Mouse (Mus musculus) cerebellum, adult 18-20 months (tissue): ENCODE results near the gene Cog2.
A peak's percentile ranks its signal among the peaks of the same experiment; 100 is the strongest.

ENCODE experiments used
- DNase-seq, 2 experiments: peaks; one replicate each; pipeline ENCODE4 v3.0.0; 2021

Cog2 gene

DNA sequence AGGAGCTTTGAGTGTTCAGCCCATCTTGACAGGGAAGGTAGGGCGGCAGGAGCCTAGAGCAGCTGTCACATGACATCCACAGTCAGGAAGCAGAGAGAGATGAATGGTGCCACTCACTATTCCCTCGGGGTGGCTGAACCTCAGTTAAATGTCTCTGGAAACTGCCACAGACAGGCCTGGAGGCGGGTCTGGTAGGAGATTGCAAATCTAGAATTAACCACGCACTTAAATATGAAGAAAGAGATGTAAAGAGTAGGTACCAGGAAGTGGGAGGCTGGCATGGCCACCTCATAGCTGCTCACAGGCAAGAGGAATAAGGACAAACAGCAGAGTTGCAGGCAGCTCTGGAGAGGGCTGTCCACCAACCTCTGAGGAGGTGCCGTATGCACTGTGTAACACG is 3.4 kb upstream of the Cog2 start:
- DNase-seq: no peak

DNA sequence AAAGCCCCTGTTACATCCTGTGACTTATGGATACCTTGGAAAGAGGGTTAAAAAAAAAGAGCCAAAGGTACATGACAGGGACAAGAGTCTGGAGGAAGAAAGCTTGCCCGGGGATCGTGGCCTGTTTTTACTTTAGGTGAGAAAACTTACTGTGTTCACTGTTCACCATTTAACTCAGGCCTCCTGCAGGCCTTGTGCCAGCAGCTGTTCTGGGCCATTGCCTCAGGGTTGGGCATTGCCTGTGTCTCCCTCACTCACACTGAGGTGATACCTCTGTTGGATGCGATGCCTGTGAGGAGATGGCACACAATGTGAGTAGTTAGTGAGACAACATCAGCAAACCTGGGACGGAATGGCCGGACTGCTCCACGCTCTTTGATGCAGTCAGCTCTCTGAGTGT is 1.4 kb downstream of the Cog2 start:
- no peak for DNase-seq

DNA sequence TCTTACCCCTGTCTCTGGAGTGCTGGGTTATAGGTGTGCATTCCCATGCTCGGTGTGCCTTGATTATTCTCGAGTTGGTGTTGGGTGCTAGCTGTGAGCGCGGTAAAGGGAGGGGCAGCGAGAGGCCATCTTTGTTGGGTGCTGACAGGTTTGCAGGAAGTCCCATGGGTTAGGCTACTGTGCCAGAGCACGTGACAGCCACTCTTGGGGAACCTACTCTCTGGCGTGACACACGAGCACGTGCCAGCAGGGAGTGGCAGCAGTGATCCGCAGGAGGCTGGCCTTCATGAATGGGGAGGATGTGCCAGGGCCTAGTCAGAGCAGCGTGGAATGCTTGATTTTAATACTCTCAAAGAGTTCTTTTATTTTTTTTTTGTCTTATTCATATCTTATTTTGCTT is 5.7 kb downstream of the Cog2 start:
- no peak for DNase-seq

DNA sequence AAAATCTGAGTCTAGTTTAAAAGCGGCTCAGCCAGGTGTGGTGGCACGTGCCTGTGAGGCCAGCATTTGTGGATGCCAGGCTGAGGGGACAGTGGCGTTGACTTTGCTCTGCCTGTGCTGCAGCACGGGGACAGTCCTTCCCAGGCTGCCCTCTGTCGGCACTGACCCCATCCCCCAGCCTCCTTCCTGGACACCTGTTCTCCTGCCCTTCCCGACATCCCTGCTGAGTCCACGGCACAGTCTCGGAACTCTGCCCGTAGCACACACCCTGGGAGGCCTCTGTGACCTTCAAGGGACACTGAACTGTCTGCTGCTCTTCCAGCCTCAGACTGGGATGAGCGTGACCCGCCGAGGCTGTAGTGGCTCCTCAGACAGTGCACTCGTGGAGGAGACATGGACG is 9.5 kb downstream of the Cog2 start:
- peak; percentile 84 to 89 for DNase-seq

DNA sequence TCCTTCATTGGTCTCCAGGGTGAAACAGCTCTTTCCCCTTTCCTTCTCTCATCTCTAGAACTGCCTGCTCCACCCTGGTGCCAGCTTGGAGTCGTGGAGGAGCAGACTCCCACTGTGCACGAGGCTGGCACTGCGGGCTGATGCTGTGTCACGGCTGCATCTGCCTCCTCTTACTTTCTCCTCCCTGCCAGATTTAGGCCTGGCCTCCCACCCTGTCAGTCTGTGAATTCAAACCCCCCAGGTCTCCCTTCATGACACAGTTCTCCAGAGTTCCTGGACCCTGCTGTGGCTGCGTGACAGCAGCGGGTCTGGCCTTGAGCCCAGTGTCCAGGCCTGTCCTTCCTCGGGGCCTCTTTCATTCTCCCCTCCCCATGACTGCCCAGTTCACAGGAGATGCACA is 10.0 kb downstream of the Cog2 start:
- DNase-seq: peak; percentile 48 to 60

DNA sequence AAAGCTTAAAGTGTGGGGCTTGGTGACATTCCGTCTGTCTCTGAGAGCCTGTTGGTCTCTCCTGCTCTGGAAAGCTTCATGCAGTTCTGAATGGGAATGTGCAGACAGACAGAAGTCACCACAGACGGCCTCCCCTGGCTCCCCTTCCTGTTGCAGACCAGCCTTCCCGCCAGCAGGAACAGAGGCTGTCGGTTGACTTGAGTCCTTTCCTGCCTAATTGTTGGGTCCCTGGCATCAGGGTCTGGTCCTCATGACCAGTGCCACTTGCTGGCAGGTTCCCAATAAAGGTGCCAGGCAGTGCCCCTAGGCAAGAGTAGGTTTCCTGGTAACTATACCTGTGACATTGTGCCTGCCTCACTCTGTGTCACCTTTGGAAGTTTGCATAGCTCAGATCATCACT is 10.4 kb downstream of the Cog2 start:
- peak in 1 of 2 experiments; percentile 39 for DNase-seq

DNA sequence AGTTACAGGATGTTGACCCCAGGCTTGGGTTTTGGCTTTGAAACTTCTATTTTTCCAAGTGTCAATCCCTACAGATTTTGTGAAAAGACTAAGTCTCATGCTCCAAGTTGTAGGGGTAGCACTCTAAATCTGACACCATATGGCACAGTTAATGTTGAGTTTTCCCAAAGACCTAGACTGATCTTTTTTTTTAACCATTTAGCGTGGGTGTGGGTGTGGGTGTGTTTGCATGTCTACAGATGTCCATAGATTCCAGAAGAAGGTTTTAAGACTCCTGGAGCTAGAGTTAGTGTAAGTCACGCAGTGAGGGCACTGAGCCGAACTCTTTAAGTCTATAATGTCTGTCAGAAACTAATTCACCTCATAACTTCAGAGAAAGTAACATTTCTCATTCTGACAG is 12.1 kb downstream of the Cog2 start:
- no peak for DNase-seq

DNA sequence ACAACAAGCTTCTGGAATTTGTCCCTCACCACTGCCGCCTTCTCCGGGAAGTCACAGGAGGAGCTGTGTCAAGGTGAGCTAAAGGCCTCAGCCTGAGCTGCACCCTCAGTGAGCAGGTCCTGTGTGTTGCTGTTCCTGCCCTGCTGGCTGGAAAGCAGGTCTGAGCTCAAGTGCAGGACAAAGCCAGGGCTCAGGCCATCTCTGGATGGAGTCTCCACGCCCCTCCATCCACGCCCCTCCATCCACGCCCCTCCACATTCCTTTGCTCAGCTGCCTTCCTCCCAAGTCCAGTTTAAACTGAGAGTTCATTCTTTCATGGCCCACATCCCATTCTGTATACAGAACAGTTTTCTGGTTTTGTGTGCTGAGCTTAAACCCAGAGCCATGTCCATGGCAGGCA is 14.9 kb downstream of the Cog2 start:
- no peak for DNase-seq

DNA sequence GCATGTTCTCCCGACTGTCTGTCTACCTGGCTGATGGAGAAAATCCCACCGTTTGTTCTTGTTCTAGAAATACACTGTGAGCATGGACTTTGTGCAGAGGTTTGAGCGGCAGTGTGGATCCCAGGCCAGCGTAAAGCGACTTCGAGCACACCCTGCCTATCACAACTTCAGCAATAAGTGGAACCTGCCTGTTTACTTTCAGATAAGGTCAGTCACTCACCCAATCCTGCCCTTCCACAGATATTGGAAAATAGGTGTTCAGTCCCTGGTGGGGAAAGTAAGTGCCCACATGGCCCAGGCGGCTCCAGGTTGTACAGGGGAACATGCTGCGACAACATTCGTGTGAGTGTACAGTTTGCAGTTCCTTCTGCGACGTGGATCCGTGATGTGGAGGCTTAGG is 20.3 kb downstream of the Cog2 start:
- DNase-seq: no peak

DNA sequence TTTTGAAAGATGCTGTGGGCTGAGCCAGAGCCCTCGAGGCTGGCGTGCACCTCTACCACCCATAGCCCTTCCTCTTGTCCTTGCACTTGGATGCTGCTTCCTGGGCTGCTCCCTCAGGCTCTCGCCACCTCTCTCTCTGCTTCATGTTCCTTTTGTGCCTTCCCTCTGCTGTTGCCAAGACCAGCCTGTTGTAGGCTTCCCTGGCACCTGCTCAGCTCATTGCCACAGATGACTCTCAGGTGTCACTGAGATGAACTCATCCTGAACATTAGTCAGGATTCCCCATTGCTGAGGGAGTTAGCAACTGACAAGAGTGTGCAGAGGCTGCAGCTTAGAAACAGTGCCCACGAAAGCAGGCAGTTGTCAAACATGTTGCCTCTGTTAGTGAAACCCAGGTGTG is 21.4 kb downstream of the Cog2 start:
- DNase-seq: peak; percentile 71 to 82

DNA sequence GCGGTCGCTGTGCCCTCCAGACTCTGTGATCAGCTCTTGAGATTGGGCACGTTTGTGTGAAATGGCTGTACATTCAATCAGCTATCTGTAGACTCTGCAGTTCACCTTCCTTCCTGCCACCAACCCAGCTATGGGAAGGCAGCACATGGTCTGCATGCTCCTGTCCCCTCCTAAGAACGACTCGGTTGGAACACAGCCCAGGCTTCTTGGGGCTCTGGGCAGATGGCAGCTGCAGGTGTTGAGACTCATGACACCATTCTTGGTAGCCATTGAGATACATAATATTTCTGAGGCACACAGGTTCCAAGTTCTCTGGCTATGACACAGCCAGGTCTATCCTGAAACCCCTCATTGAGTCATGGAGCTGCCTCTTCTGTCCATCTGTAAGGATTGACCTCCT is 22.7 kb downstream of the Cog2 start:
- peak; percentile 31 to 43 for DNase-seq

DNA sequence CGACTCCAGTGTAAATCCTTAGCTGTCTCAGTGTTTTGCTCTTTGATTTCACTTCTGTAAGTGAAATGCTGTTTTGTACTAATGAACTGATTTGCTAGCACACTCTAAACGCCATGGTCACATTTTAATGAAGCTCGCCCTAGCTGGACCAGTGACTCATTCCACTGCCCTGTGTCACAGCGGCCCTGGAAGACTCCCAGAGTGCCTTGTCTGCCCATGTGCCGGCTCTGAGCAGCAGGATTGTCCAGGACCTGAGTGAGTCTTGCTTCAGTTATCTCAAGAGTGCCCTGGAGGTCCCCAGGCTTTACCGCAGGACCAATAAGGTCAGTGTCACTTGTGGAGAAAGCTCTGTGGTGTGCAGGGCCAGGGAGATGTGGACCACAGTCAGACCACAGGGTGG is 25.8 kb downstream of the Cog2 start:
- DNase-seq: no peak

DNA sequence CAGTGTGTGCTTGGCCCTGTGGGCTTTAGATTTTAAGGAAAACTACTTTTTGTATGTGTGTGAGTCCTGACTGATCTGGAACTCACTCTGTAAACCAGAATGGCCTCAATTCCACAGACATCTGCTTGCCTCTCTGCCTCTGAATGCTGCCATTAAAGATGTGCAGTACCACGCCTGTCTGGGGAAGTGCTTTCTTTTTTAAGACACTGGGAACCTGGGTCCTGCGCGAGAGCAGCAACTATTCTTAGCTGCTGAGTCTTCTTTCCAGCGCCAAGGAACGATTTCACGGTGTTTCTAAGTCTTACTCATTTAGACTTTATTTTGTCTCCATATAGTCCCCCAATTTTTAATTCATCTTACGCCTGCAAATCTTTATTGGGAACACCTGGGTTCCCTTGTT is 26.2 kb downstream of the Cog2 start:
- no peak for DNase-seq

DNA sequence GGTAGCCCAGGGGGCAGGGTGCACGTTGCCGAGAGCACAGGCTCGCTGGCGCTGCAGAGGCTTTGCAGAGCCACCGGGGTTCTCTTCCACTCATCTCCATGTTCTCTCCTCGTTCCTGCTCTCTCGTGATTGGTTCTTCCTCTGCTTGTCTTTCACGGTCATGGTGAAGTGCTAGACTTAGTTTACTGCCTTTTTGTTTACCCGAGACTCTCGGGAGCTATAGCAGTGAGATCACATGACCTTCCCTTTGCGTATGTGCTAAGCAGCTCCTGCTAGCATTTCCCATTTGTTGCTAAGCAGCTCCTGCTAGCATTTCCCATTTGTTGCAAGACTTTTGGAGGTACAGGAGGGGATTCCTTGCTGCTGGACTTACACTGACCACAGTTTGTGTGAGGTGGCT is 26.7 kb downstream of the Cog2 start:
- DNase-seq: no peak

DNA sequence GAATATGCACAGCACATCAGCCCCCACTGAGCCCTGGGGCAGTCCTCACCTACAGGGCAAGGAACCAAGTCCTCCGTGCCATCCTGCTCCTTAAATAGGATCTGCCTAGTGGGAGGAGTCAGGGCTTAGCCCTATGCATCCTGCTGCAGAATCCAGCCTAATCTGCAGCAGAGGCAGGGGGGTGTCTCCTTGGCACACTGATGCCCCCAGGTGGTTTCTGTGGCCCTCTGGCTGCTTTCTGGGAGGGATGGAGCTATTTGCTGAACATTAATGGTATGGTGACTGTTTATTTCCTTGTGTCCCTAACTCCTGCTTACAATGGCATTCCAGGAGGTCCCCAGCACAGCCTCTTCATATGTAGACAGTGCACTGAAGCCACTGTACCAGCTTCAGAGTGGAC is 27.6 kb downstream of the Cog2 start:
- DNase-seq: no peak

DNA sequence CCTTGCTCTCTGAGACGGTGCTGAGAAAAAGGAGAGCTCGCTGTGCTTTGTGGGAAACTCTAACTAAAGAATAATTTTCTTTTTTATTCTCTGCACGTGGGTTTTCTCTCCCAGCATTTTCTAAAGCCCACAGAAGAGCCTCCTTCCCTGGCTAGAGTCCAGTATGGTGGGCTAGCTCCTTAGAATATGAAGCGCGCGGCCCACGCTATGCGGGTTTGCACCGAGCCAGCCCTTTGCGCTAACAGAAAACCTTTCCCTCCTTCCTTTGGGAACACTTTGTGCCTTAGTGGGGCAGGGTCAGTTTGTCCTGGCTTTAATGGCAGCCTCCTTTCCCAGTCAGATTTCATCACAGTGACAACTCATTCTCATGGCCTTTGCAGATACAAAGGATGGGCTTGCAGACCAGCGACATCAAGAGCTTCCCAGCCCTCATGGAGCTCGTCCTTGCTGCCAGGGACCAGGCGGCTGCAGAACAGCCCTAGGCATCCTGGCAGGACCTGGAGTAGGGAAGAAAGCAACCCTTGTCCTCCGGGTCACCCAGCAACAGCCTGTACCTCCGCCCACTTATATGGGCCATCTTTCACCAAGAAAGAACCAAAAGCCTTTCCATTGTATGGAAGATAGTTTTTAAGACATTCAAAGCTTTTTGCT is 30.6 kb downstream of the Cog2 start:
- no peak for DNase-seq

DNA sequence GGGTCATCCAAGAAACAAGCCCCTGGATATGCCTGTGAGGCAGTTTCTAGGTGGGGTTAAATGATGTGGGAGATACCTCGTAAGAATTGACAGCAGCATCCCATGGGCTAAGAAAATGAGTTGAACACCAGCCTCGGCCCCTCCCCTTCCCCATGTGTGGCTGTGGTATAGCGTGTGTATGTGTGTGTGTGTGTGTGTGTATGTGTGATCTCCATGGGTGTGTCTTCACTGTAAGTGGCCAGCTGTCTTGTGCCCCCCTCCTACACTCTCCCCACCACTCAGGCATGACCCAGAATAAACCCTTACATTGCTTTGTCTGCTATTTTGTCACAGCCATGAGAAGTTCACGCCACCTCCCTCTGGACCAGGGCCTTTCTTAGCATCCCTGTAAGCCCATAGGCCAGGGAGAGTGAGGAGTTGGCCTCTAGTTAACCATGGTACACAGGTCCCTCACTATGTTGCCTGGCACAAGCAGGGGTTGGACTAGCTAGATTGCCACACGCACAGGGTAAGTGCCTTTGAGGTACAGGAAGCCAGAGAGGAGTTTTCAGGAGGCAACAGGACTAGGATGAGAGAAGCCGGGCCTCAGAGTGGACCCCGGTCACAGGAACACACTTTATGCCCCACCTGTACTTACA is 34.7 kb downstream of the Cog2 start:
- DNase-seq: no peak

DNA sequence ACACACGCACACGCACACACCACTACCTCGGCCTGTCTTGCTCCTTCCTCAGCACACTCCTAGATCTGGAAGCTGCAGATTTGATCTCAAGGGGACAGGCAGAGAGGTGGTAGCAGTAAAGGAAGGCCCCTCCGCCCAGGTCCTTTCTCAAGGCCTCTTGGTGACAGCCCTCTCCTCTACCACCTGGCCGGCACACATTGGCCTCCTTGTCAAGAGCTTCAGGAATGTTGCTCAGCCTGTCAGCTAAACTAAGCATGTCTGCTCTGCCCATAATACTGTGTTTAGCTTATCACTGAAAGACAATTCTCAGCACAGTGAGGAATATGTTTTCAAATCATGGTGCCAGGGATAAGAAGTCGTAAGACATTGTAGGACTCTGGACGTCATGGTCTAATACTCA is 35.6 kb downstream of the Cog2 start:
- DNase-seq: no peak

DNA sequence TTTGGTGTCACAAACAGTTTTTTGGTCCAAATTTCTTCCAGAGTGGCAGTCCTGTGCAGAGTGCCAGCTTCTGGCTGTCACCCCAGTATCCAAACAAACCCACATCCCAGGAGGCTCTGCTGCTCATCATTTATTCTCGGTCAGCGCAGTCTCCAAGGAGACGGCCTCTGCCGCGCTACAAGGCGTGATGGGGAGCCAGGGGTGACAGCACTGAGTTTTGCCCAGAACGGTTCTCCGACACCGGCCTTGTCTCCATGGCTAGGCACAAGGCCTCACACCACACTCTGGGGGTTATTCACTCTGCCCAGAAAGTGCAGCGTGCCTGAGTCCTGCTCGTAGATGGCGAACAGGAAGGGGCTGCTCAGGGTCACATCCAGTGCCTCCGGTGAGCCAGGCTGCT is 36.1 kb downstream of the Cog2 start:
- DNase-seq: peak; percentile 48 to 58

DNA sequence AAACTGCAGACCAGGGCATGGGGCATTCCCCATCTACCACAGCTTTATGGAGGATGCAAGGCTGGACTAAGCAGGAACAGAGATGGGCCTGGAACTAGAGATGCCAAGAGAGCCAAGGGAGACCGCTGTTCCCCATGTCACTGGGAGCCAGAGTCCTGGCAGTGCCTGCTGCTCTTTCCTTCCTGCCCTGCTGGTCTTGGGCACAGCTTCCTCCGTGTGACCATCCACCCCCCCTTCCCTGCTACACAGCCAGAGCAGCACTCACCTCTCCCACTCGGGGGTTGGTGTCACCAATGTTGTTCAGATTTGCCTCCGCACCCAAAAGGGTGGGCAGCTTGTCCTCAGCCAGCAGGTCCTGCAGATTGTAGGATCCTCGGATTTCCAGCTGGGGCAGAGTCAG is 36.9 kb downstream of the Cog2 start:
- DNase-seq: peak; percentile 61 to 73

DNA sequence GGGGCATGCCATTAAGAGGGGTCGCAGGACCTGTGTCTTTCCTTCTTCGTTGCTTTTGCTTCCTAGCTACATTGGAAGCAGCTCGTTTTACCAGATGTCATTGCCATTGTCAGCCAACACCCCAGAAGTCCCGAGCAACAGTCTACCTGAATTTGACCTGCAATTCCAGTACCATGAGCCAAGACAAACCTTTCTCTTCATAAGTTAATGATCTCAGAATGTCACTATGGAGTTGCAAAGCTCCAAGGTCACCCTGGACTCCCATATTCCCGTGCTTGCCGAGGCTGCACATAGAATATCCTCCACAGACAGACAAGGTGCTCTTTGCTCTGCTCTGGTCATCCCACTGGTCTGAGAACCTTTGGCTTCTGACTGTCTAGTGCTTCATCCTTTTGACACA is 46.6 kb downstream of the Cog2 start:
- DNase-seq: no peak

DNA sequence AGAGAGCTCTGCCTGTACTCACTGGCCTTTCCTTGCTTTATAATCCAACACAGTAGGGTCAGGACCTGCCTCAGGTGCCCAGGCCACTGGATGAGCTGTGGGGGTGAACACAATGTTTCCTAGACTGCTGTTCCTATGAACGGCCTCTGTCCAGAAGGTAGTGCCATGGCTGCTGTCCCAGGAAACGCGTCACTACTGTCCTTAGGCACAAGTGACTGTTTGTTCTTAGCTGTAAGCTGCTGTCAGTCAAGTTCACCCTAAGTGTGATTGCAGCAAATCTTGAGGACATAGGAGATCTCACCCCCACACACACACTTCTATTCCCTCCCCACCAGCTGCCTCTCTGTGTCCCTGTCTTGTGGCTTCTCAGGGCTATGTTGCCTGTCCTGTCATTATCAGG is 47.0 kb downstream of the Cog2 start:
- DNase-seq: no peak

DNA sequence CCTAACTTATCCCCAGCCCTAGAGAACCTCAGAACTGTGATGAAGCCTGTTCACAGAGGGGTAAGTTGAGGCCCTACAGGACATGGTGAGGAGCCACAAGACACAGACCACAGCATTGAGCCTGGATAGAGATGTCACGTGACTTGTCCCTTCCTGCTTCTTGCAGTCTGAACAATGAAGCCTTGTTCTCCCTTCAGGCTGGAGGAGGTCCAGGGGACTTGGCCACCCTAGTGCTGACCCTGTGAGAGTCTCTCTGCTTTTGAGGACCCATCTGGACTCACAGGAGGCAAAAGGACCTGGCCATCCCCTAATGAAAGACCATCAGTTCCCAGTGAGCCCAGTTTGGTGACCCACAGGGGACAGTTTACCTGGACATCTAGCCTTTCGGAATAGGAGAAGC is 48.5 kb downstream of the Cog2 start:
- no peak for DNase-seq

DNA sequence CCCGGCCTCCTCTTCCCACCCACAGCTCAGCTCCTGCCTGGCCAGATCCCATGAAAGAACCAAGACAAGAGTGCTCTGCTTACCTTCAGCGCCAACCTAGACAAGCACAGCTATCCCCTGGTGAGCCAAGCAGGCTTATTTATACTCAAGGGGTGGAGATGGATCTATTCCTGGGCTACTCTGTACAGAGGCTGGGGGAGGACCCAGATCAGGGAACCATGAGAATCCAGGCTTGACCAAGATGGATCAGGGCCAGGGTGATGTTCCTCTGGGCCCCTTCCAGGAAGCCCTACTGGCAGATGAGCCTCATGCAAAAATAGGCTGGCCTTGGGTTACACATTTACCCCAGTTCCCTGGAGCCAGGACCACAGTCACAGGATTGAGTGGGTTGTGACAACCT is 49.0 kb downstream of the Cog2 start, which contains the start of gene Agt:
TSS of gene Agt (minus strand) at position 114 of the 400 bp plus-strand sequence.
- DNase-seq: peak; percentile 60 to 62
